ENCODE assay signal across 8 mouse cellular contexts in the genomic region with DNA sequence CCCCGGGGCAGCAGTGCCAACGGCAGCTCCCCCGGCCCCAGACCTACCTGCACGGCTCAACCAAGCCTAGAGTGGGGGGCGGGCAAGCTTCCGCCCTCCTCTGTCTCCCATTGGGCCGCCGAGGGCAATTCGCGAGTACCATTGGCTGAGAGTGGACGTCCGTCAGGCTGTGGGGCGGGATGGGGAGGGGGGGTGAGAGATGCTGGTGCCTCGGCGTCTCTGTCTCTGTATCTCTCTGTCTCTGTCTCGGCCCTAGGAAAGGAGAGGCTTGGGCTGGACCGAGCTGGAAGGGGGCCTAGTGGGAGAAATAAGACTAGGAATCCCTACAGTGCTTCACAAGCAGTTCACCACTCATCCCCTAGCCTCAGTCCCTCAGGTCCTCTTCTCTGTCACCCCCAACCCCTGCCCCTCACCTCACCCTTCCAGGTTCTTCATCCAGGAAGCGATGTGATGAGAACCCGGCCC. TPM values are rescaled to one million over a fixed set of nuclear protein-coding genes. Genes with fewer than 3 reads are reported as not detected.
A peak's percentile ranks its signal among the peaks of the same experiment; 100 is the strongest.
DNase-seq lines count a peak whose midpoint lies in the region; ATAC-seq lines count a peak whose summit lies in the region.

No protein-coding gene starts in this region.

- ATAC-seq in inflammation-experienced regulatory T-cells, adult 6 months, result peak; percentile 100
- ATAC-seq in megakaryocyte-erythroid progenitor cell, adult 5-6 weeks (replicated peaks; ENCODE audit: low FRiP score, low TSS enrichment, poor library complexity, severe bottlenecking), result peak; percentile 100

- DNase-seq in adrenal gland, adult (ENCODE audit: inconsistent age in 2 of 2, low spot score in 1 of 2), result peak; percentile 92 to 97
- DNase-seq in embryo, embryonic 10.5 days (ENCODE audit: low spot score), result peak; percentile 96
- peak; percentile 92 for DNase-seq in gastrocnemius, postnatal 14 days
- peak; percentile 90 to 94 for DNase-seq in left cerebral cortex, postnatal 10 days (ENCODE audit: extremely low spot score in 1 of 2, low spot score in 2 of 2)
- DNase-seq in right cerebral cortex, postnatal 25 days, result peak; percentile 89
- DNase-seq in urinary bladder, postnatal 4 days (ENCODE audit: low spot score in 2 of 2), result peak; percentile 87 to 90

- intact Hi-C loops in gastrocnemius, postnatal 14 days (cut with DNase I; ENCODE audit: low total_unique reads), result loop anchor here (10.0 kb wide), 1 partner anchor 125 kb away; no protein-coding TSS in a partner anchor
- intact Hi-C loops in left cerebral cortex, postnatal 10 days (cut with DNase I), result no loop called here

RNA-seq across cellular contexts. Expression of gene Kansl1, which starts 0.7 kb away (rescaled TPM):
- total RNA-seq in gastrocnemius, postnatal 14 days (2021), result 10 to 100 TPM; 19.4 to 19.7 TPM
- polyA plus RNA-seq in inflammation-experienced regulatory T-cells, adult 6 months (2017; shearing (Covaris generic)), result 10 to 100 TPM; 41.7 to 50.0 (median 44.5) TPM
- 10 to 100 TPM; 67.0 to 67.8 TPM for total RNA-seq in left cerebral cortex, postnatal 10 days (2021)
- 46.2 and 51.1 TPM in 2 replicates for total RNA-seq in megakaryocyte-erythroid progenitor cell, adult 5-6 weeks (2014; fragmentation: Nextera tagmentation)
- total RNA-seq in megakaryocyte-erythroid progenitor cell, adult 5-6 weeks (2017), result 22.2 and 26.8 TPM in 2 replicates

Comparison
In these comparisons a context has a peak if more than half of its experiments do, and no peak if none do; other contexts are left out.
1. Peak in every context shown above with its lines: DNase-seq and ATAC-seq.